Mouse (Mus musculus) hindbrain, embryonic 11.5 days (tissue): ENCODE measurements around the gene Fam172a. TPM values are rescaled to one million over a fixed set of nuclear protein-coding genes. Genes with fewer than 3 reads are reported as not detected.

Experiments used
- ATAC-seq: fragments of 200-750 bp; cut with Nextera tagmentation; 2 replicates; pipeline ENCODE4 v1.8.0; 2017; ENCODE audit warnings: mild to moderate bottlenecking, moderate TSS enrichment, moderate library complexity; ENCODE audit not compliant: low FRiP score
- DNase-seq: peaks from one replicate; pipeline ENCODE4 v3.0.0-alpha.2; 2015; ENCODE audit warnings: low spot score
- H3K27ac ChIP-seq: fragments of 300-500 bp; sonication (generic); 2 replicates; pipeline ENCODE4 v1.5.1; 2014; ENCODE audit warnings: mild to moderate bottlenecking, low read depth, low read length
- H3K27me3 ChIP-seq: fragments of 300-500 bp; sonication (generic); 2 replicates; pipeline ENCODE4 v1.6.1; 2014; ENCODE audit warnings: mild to moderate bottlenecking, low read length, moderate library complexity, mixed read lengths; ENCODE audit not compliant: control insufficient read depth, insufficient read depth
- H3K36me3 ChIP-seq: fragments of 300-500 bp; sonication (generic); 2 replicates; pipeline ENCODE4 v1.6.1; 2014; ENCODE audit warnings: mild to moderate bottlenecking, low read length, moderate library complexity, mixed read lengths; ENCODE audit not compliant: control insufficient read depth, insufficient read depth
- H3K4me1 ChIP-seq: fragments of 300-500 bp; sonication (generic); replicated peaks from 2 replicates; pipeline ENCODE4 v1.6.1; 2014; ENCODE audit warnings: low read length, mixed read lengths; ENCODE audit not compliant: control insufficient read depth, insufficient read depth
- H3K4me2 ChIP-seq: fragments of 300-500 bp; sonication (generic); replicated peaks from 2 replicates; pipeline ENCODE4 v1.6.1; 2014; ENCODE audit warnings: mild to moderate bottlenecking, low read depth, low read length
- H3K4me3 ChIP-seq: fragments of 300-500 bp; sonication (generic); 2 replicates; pipeline ENCODE4 v1.5.1; 2014; ENCODE audit warnings: low read depth, low read length
- H3K9ac ChIP-seq: fragments of 300-500 bp; sonication (generic); 2 replicates; pipeline ENCODE4 v1.6.1; 2014; ENCODE audit warnings: low read depth, low read length
- H3K9me3 ChIP-seq: fragments of 300-500 bp; sonication (generic); 2 replicates; pipeline ENCODE4 v1.6.1; 2016; ENCODE audit warnings: low read length; ENCODE audit not compliant: control insufficient read depth
- WGBS: fragments of 180-500 bp; shearing (Covaris S2); extraction: QIAGEN DNeasy Blood & Tissue Kit; methylation state at CpG from one replicate; pipeline ENCODE4 v1.1.7; 2014; 5-methylcytosine and 5-hydroxymethylcytosine counted together
- polyA plus RNA-seq: library from polyadenylated mRNA; unstranded; fragments of >200 nt; fragmentation: Nextera tagmentation; extraction: Ambion mirVana; gene quantifications from 2 replicates; pipeline ENCODE4 v1.2.1, GENCODE M21; 2014

The Fam172a gene
- polyA plus RNA-seq, 1 experiment from 2014 or later: 45.7 TPM

DNA sequence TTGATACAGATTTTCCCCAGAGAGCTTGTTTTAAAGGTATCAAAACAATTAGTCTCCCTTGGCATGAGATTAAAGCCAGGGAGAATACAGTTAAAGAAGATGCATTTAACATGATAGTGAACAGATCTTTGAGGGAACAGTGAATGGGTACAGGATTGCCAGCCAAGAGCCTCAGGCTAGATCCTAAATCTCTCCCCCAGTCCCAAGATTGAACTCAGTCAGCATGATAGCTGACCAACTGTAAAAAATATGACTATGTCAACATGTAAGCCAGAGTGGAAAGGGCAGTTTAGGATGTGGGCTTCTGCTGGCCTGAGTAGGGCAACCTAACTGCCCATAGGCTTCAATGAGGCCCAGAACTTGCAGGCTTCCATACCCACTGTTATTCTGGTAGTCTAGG lies 503.6 kb downstream of the Fam172a start:
- Histone ChIP-seq H3K9ac (no peak overlapping the region), H3K27ac (no peak overlapping the region), H3K4me3 (no peak overlapping the region), H3K36me3 (no peaks in the 10 kb centered on the region), H3K4me1 (peaks cover 14% of the 10 kb centered on the region), H3K4me2 (no peak overlapping the region), H3K9me3 (no peaks in the 10 kb centered on the region), H3K27me3 (no peaks in the 10 kb centered on the region)
- ATAC-seq: no peak
- no peak for DNase-seq

DNA sequence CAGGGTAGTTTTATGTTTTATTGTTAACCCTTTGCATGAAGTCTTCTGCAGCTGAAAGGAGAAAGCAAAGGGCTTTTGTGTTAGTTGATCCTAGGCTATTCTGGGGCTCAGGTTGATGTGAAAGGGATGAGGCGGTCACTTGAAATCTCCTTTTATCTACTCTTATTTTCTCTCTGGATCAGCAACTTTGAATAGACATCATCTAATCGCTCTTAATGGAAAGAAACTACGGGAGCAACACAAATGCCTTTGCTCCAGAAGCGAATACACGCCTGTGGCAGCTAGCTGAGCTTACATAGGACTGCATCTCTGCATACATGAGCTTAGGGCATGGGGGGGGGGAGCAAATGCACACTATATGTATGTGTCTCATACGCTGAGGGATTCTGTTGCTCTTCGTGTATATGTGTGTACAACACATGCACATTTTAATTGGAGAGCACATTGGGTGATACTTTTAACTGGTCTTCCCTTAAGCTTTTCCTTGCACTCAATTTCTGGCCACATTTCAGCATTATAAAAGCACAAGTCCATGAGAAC lies 505.1 kb downstream of the Fam172a start:
- peak overlapping the region; percentile 38; the same call in 1 of the 2 replicates for H3K9ac ChIP-seq
- no peak for ATAC-seq
- H3K4me2 ChIP-seq: peak overlapping the region; percentile 24
- H3K36me3 ChIP-seq: no peaks in the 10 kb centered on the region
- H3K27ac ChIP-seq: peak overlapping the region; percentile 60
- H3K9me3 ChIP-seq: no peaks in the 10 kb centered on the region
- H3K27me3 ChIP-seq: peaks cover 2% of the 10 kb centered on the region; the same call in 1 of the 2 replicates
- 19% methylated on average over 7 of the region's 7 CpGs for WGBS
- DNase-seq: peak; percentile 42
- peaks cover 23% of the 10 kb centered on the region for H3K4me1 ChIP-seq
- H3K4me3 ChIP-seq: 0 out of 2 replicates have a peak overlapping the region, but pooled peaks have one; percentile 10

DNA sequence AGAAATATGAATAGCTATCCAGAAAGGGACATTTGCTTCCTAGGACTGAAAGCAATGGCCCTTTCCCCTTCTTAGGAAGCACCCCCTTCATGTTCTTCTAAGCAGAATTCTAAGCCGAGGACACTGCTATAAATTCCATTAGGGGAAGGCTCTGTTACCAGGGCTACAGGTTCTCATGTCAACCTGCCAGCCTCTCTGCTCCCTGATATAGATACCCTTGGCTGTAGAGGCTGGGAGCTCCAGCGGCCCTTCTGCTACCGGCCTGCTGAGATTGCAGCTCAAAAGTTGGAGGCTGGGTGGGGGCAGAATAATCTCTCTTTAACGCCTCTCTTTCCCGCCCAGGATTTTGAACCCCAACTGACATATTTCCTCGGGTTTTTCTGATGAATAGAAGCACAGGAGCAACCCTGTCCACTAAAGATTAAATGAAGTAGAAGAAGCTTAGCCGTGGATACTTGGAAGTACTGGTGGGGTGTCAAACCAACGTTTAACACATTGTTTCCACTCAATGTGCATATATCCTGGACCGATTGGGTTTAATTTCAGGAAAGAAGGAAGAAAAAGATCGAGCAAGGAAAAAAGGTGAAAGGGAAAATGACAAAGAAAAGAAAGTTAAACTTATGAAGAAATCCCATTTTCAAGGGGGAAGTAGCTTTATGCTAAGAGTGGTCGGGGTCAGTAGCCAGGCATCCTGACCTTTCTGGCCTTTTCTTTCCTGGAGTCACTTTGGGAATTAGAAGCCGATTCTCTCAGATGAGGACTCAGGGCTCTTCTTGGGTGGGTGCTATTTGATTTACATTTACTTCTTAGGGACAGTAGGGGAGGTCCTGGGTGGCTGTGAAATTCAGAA lies 506.2 kb downstream of the Fam172a start:
- Histone ChIP-seq H3K27ac (peak overlapping the region; percentile 63), H3K9me3 (no peaks in the 10 kb centered on the region), H3K4me1 (peaks cover 23% of the 10 kb centered on the region), H3K36me3 (no peaks in the 10 kb centered on the region), H3K9ac (peak overlapping the region; percentile 27; the same call in 1 of the 2 replicates), H3K4me2 (peak overlapping the region; percentile 24), H3K27me3 (peaks cover 2% of the 10 kb centered on the region; the same call in 1 of the 2 replicates), H3K4me3 (0 out of 2 replicates have a peak overlapping the region, but pooled peaks have one; percentile 10)
- ATAC-seq (no peak), DNase-seq (peak; percentile 64)
- WGBS: 4% methylated on average over 12 of the region's 12 CpGs

DNA sequence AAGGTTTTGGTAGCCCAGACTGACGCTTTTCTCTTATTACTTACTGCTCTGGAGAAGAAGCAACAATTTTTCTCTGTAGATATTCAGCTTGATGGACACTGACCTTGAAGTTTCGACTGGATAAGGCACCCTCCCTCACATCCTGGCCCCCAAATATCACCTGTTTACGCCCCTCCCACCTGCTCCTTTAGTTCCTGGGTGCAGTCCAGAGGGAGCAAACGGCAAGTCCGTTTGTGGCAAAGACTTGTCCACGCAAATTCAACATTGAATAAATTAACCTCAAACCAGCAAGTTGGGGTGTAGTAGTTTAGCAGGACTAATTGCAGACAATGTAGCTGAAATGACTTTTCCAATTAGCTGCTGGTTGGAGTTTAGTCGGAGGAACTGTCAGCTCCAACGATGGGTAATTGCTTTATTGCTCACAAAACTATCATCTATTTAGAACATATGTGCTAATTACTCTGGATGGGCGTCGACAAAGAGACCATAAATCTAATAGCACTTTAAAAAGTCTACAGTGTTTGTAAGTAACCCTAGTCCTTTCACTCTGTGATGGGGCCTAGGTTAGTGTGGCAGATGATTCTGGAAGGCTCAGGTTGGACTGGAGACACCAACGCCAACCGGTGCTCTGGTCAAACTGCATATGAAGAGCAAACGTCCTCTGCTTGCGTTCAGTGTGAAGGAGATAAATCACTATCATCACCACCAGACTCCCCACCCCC lies 507.0 kb downstream of the Fam172a start:
- peaks cover 2% of the 10 kb centered on the region; the same call in 1 of the 2 replicates for H3K27me3 ChIP-seq
- peak overlapping the region; percentile 27; the same call in 1 of the 2 replicates for H3K27ac ChIP-seq
- H3K4me2 ChIP-seq: peak overlapping the region; percentile 24; the same call in 1 of the 2 replicates
- peaks cover 23% of the 10 kb centered on the region for H3K4me1 ChIP-seq
- ATAC-seq: no peak
- WGBS: 11% methylated on average over 14 of the region's 14 CpGs
- peak overlapping the region; percentile 75 for H3K9ac ChIP-seq
- no peaks in the 10 kb centered on the region for H3K36me3 ChIP-seq
- no peaks in the 10 kb centered on the region for H3K9me3 ChIP-seq
- peak; percentile 30 for DNase-seq
- H3K4me3 ChIP-seq: no peak overlapping the region

DNA sequence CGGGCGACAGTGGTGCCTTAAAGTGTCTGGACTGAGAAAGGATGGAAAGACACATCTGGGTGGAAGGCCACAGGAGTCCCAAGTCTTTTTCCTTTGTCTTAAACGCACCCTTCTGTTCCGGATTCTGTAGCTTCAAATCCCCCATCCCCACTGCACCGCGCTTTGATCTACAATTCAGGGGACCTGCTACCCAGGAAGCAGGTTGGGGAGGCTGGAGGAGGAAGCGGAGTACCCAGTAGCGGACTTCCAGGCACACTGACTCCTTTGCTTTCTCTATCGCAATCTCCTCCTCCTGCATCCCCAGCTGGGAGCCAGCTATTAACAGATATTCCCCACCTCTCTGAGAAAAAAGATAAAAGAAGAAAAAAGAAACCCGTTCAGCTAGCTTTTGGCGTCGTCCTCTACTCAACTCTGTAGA lies 507.8 kb downstream of the Fam172a start:
- peak overlapping the region; percentile 84 for H3K4me2 ChIP-seq
- no peaks in the 10 kb centered on the region for H3K9me3 ChIP-seq
- no peaks in the 10 kb centered on the region for H3K36me3 ChIP-seq
- peak overlapping the region; percentile 75 for H3K9ac ChIP-seq
- peak overlapping the region; percentile 38 for H3K4me3 ChIP-seq
- peaks cover 2% of the 10 kb centered on the region; the same call in 1 of the 2 replicates for H3K27me3 ChIP-seq
- DNase-seq: peak; percentile 73
- H3K4me1 ChIP-seq: peaks cover 23% of the 10 kb centered on the region
- peak overlapping the region; percentile 73 for H3K27ac ChIP-seq
- under 1% methylated on average over 12 of the region's 12 CpGs for WGBS
- no peak for ATAC-seq

DNA sequence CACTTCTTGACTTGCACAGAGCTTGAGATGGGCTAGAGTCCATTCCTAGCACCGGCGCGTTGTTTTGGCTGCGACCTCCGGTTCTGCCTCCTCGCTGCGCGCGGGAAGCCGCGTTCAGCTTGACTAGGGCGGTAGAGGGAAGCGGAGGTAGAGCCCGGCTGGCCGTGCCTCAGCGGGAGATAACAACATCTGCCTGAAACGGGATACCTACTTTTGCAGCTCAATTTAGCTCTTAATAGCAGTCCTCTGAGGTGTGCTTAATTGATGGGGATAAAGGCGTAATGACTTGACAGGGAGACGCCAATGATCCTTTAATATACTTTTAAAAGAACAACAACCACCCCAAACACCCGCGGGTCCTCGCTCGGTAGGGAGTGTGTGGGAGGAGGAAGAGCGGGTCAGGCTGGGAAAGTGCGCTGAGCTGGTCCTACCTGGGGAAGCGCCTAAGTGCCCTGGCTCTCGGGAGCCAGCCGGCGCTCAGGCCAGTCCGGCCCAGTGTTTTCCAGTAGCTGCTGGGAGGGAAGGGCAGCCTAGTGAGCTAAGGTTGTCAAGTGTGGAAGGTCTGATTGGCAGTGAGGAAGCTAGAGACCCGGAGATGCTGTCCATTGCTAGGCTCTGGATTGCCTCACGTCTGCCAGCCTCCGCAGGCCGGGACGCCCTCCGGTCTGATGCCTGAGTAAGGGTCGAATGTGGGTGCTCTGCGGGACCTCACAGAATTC lies 508.4 kb downstream of the Fam172a start:
- H3K9ac ChIP-seq: peak overlapping the region; percentile 75
- H3K27me3 ChIP-seq: peaks cover 2% of the 10 kb centered on the region; the same call in 1 of the 2 replicates
- H3K27ac ChIP-seq: peak overlapping the region; percentile 73
- under 1% methylated on average over 38 of the region's 38 CpGs for WGBS
- ATAC-seq (peak; percentile 62), DNase-seq (peak; percentile 78)
- H3K4me3 ChIP-seq: peak overlapping the region; percentile 38
- peak overlapping the region; percentile 84 for H3K4me2 ChIP-seq
- no peaks in the 10 kb centered on the region for H3K9me3 ChIP-seq
- H3K4me1 ChIP-seq: peaks cover 23% of the 10 kb centered on the region
- H3K36me3 ChIP-seq: no peaks in the 10 kb centered on the region

DNA sequence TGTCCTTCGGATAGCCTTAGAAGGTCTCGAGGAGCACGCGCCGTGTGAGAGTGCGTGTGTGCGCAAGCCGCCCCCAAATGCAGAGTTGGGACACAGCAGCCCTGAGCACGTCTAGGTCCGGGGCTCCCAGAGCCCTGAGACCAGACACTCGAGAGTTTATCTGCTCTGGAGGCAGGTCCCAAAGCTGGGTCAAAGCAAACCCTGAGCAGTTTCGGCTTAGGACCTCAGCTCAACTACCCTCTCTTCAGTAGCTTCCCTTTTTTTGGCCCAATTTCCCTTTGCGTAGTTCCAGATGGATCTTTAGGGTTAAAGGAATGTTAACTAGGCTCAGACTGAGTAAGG lies 508.9 kb downstream of the Fam172a start:
- no peaks in the 10 kb centered on the region for H3K9me3 ChIP-seq
- ATAC-seq (peak; percentile 52), DNase-seq (no peak)
- WGBS: 7% methylated on average over 13 of the region's 13 CpGs
- H3K27me3 ChIP-seq: peaks cover 2% of the 10 kb centered on the region; the same call in 1 of the 2 replicates
- H3K4me3 ChIP-seq: peak overlapping the region; percentile 38
- peak overlapping the region; percentile 84 for H3K4me2 ChIP-seq
- H3K9ac ChIP-seq: peak overlapping the region; percentile 75
- no peak overlapping the region for H3K27ac ChIP-seq
- peaks cover 23% of the 10 kb centered on the region for H3K4me1 ChIP-seq
- H3K36me3 ChIP-seq: no peaks in the 10 kb centered on the region
